8 mouse cellular contexts compared by ENCODE assay signal in genomic region chr19:5567180-5567533, GRCm38 (mm10). TPM values are rescaled to one million over a fixed set of nuclear protein-coding genes. Genes with fewer than 3 reads are reported as not detected.
DNase-seq lines count a peak whose midpoint lies in the region; ATAC-seq and TF ChIP-seq lines count a peak whose summit lies in the region.

No protein-coding gene starts in this region.

- H3K4me1 ChIP-seq in lung, postnatal 0 days (ENCODE audit: insufficient read depth, low read depth, low read length) = peaks cover 4% of the 10 kb centered on the region
- H3K4me1 ChIP-seq in embryonic facial prominence, embryonic 13.5 days = peaks cover 21% of the 10 kb centered on the region
- H3K4me1 ChIP-seq in intestine, postnatal 0 days (replicated peaks; ENCODE audit: control insufficient read depth, insufficient read depth, low read length) = 0 out of 2 replicates have a peak, but pooled peaks cover 9% of the 10 kb centered on the region
- peaks cover 14% of the 10 kb centered on the region for H3K4me1 ChIP-seq in olfactory bulb, adult 2 months (ENCODE audit: control insufficient read depth, insufficient read depth, low read length)

- ATAC-seq in lung, postnatal 0 days = peak; percentile 29
- ATAC-seq in embryonic facial prominence, embryonic 13.5 days (ENCODE audit: insufficient number of reproducible peaks, insufficient read depth, low FRiP score, low TSS enrichment, low read depth) = 0 out of 2 replicates have a peak, but pooled peaks have one; percentile 5
- peak; percentile 15 for ATAC-seq in intestine, postnatal 0 days

- peaks cover 6% of the 10 kb centered on the region; the same call in 1 of the 2 replicates for H3K36me3 ChIP-seq in lung, postnatal 0 days (ENCODE audit: insufficient read depth, low read length)
- H3K36me3 ChIP-seq in embryonic facial prominence, embryonic 13.5 days = 0 out of 2 replicates have a peak, but pooled peaks cover 7% of the 10 kb centered on the region
- peaks cover 27% of the 10 kb centered on the region for H3K36me3 ChIP-seq in intestine, postnatal 0 days (ENCODE audit: control insufficient read depth, insufficient read depth)

- peak overlapping the region; percentile 63 for H3K9ac ChIP-seq in lung, postnatal 0 days (replicated peaks; ENCODE audit: low read depth)
- peak overlapping the region; percentile 77 for H3K9ac ChIP-seq in embryonic facial prominence, embryonic 13.5 days
- H3K9ac ChIP-seq in intestine, postnatal 0 days (ENCODE audit: low read depth, low read length) = peak overlapping the region; percentile 60

- no peak for TF ChIP-seq CTCF in lung, postnatal 0 days (IDR thresholded peaks at IDR 0.05)
- TF ChIP-seq CTCF in intestine, postnatal 0 days (IDR thresholded peaks at IDR 0.05; ENCODE audit: low read depth) = no peak
- TF ChIP-seq CTCF in olfactory bulb, adult 2 months (IDR thresholded peaks at IDR 0.05; ENCODE audit: insufficient read depth, low read depth, low read length) = no peak

- 3% methylated on average over 26 of the region's 26 CpGs for WGBS in lung, postnatal 0 days
- WGBS in embryonic facial prominence, embryonic 13.5 days = under 1% methylated on average over 26 of the region's 26 CpGs
- WGBS in intestine, postnatal 0 days = 2% methylated on average over 26 of the region's 26 CpGs
- WGBS in olfactory bulb, adult 2 months = 1% methylated on average over 26 of the region's 26 CpGs

- H3K9me3 ChIP-seq in lung, postnatal 0 days (ENCODE audit: low read length) = no peaks in the 10 kb centered on the region
- no peaks in the 10 kb centered on the region for H3K9me3 ChIP-seq in embryonic facial prominence, embryonic 13.5 days
- H3K9me3 ChIP-seq in intestine, postnatal 0 days (ENCODE audit: control insufficient read depth) = no peaks in the 10 kb centered on the region

- H3K4me2 ChIP-seq in lung, postnatal 0 days (replicated peaks; ENCODE audit: low read depth, low read length) = peak overlapping the region; percentile 91
- H3K4me2 ChIP-seq in embryonic facial prominence, embryonic 13.5 days = peak overlapping the region; percentile 95
- H3K4me2 ChIP-seq in intestine, postnatal 0 days (replicated peaks; ENCODE audit: low read depth) = peak overlapping the region; percentile 95

- intact Hi-C loops in left cerebral cortex, postnatal 10 days (cut with DNase I) = no loop called here

- no peak for TF ChIP-seq EP300 in lung, postnatal 0 days (IDR thresholded peaks at IDR 0.05)

- no peak for DNase-seq in lung, postnatal 0 days (ENCODE audit: low spot score)
- no peak for DNase-seq in lung, postnatal 14 days
- no peak for DNase-seq in left cerebral cortex, postnatal 10 days (ENCODE audit: extremely low spot score in 1 of 2, low spot score in 2 of 2)
- no peak for DNase-seq in spleen, postnatal 4 days (ENCODE audit: low spot score in 2 of 2)
- DNase-seq in left cerebral cortex, adult 8-10 months (ENCODE audit: low spot score in 2 of 2) = no peak

- no peaks in the 10 kb centered on the region for H3K27me3 ChIP-seq in lung, postnatal 0 days (replicated peaks; ENCODE audit: insufficient read depth, low read length)
- H3K27me3 ChIP-seq in embryonic facial prominence, embryonic 13.5 days = peaks cover 52% of the 10 kb centered on the region
- H3K27me3 ChIP-seq in intestine, postnatal 0 days (replicated peaks; ENCODE audit: control insufficient read depth, insufficient read depth, low read length) = no peaks in the 10 kb centered on the region

- peak overlapping the region; percentile 78 for H3K4me3 ChIP-seq in lung, postnatal 0 days (ENCODE audit: low read depth, low read length)
- peak overlapping the region; percentile 62 for H3K4me3 ChIP-seq in embryonic facial prominence, embryonic 13.5 days
- peak overlapping the region; percentile 74 for H3K4me3 ChIP-seq in intestine, postnatal 0 days (ENCODE audit: low read depth, low read length)
- H3K4me3 ChIP-seq in olfactory bulb, adult 2 months (ENCODE audit: insufficient read depth, low read depth, low read length) = peak overlapping the region; percentile 71

- peak overlapping the region; percentile 94 for H3K27ac ChIP-seq in lung, postnatal 0 days (ENCODE audit: low read length)
- H3K27ac ChIP-seq in embryonic facial prominence, embryonic 13.5 days = peak overlapping the region; percentile 86
- peak overlapping the region; percentile 94 for H3K27ac ChIP-seq in intestine, postnatal 0 days (ENCODE audit: low read depth, low read length)
- no peak overlapping the region; the same call in 1 of the 2 replicates for H3K27ac ChIP-seq in olfactory bulb, adult 2 months (ENCODE audit: insufficient read depth, low read depth, low read length)

- no peak for TF ChIP-seq POLR2A in olfactory bulb, adult 2 months (IDR thresholded peaks at IDR 0.05; ENCODE audit: insufficient read depth, low read depth, low read length)

RNA-seq across cellular contexts. Expression of gene Ap5b1, which starts 0.7 kb away (rescaled TPM):
- polyA plus RNA-seq in lung, postnatal 0 days (2015; fragmentation: Nextera tagmentation; extraction: Ambion mirVana) = 3.9 and 4.3 TPM in 2 replicates
- polyA plus RNA-seq in embryonic facial prominence, embryonic 13.5 days (2015; fragmentation: Nextera tagmentation; extraction: Ambion mirVana) = 3.1 and 3.3 TPM in 2 replicates
- 13.0 and 15.9 TPM in 2 replicates for polyA plus RNA-seq in intestine, postnatal 0 days (2015; fragmentation: Nextera tagmentation; extraction: Ambion mirVana)
- polyA plus RNA-seq in olfactory bulb, adult 2 months (2012; ENCODE audit: insufficient read depth, insufficient read length, low replicate concordance, missing spikeins) = not detected in 2 replicates
- 1 to 10 TPM; 8.3 to 9.2 TPM for total RNA-seq in left cerebral cortex, postnatal 10 days (2021)
- total RNA-seq in left cerebral cortex, adult 8-10 months (2022) = 1 to 10 TPM; 6.9 to 9.1 (median 7.8) TPM

RNA-seq across cellular contexts. Expression of gene Ovol1, which starts 6.7 kb away (rescaled TPM):
- polyA plus RNA-seq in lung, postnatal 0 days (2015; fragmentation: Nextera tagmentation; extraction: Ambion mirVana) = 2.1 and 2.2 TPM in 2 replicates
- 5.8 and 6.4 TPM in 2 replicates for polyA plus RNA-seq in embryonic facial prominence, embryonic 13.5 days (2015; fragmentation: Nextera tagmentation; extraction: Ambion mirVana)
- polyA plus RNA-seq in intestine, postnatal 0 days (2015; fragmentation: Nextera tagmentation; extraction: Ambion mirVana) = 19.2 and 24.1 TPM in 2 replicates
- polyA plus RNA-seq in olfactory bulb, adult 2 months (2012; ENCODE audit: insufficient read depth, insufficient read length, low replicate concordance, missing spikeins) = not detected in 2 replicates
- not detected for total RNA-seq in left cerebral cortex, postnatal 10 days (2021)
- total RNA-seq in left cerebral cortex, adult 8-10 months (2022) = not detected

RNA-seq across cellular contexts. Expression of gene Rnaseh2c, which starts 34.5 kb away (rescaled TPM):
- polyA plus RNA-seq in lung, postnatal 0 days (2015; fragmentation: Nextera tagmentation; extraction: Ambion mirVana) = 59.6 and 68.5 TPM in 2 replicates
- polyA plus RNA-seq in embryonic facial prominence, embryonic 13.5 days (2015; fragmentation: Nextera tagmentation; extraction: Ambion mirVana) = 136 and 162 TPM in 2 replicates
- 73.8 and 81.0 TPM in 2 replicates for polyA plus RNA-seq in intestine, postnatal 0 days (2015; fragmentation: Nextera tagmentation; extraction: Ambion mirVana)
- not detected in 2 replicates for polyA plus RNA-seq in olfactory bulb, adult 2 months (2012; ENCODE audit: insufficient read depth, insufficient read length, low replicate concordance, missing spikeins)
- 10 to 100 TPM; 68.2 to 71.7 TPM for total RNA-seq in left cerebral cortex, postnatal 10 days (2021)
- total RNA-seq in left cerebral cortex, adult 8-10 months (2022) = 10 to 100 TPM; 68.0 to 88.2 (median 72.1) TPM

RNA-seq across cellular contexts. Expression of gene Kat5, which starts 42.9 kb away (rescaled TPM):
- polyA plus RNA-seq in lung, postnatal 0 days (2015; fragmentation: Nextera tagmentation; extraction: Ambion mirVana) = 51.1 and 51.9 TPM in 2 replicates
- polyA plus RNA-seq in embryonic facial prominence, embryonic 13.5 days (2015; fragmentation: Nextera tagmentation; extraction: Ambion mirVana) = 55.8 and 60.0 TPM in 2 replicates
- 37.4 and 38.6 TPM in 2 replicates for polyA plus RNA-seq in intestine, postnatal 0 days (2015; fragmentation: Nextera tagmentation; extraction: Ambion mirVana)
- polyA plus RNA-seq in olfactory bulb, adult 2 months (2012; ENCODE audit: insufficient read depth, insufficient read length, low replicate concordance, missing spikeins) = not detected in 2 replicates
- 10 to 100 TPM; 70.9 to 79.7 TPM for total RNA-seq in left cerebral cortex, postnatal 10 days (2021)
- 100 to 1,000 TPM in 1 of 4 experiments, 10 to 100 TPM in 3; 87.3 to 115 (median 97.0) TPM for total RNA-seq in left cerebral cortex, adult 8-10 months (2022)

RNA-seq across cellular contexts. Expression of gene Snx32, which starts 56.8 kb away (rescaled TPM):
- polyA plus RNA-seq in lung, postnatal 0 days (2015; fragmentation: Nextera tagmentation; extraction: Ambion mirVana) = 3.6 and 3.7 TPM in 2 replicates
- 9.7 and 11.7 TPM in 2 replicates for polyA plus RNA-seq in embryonic facial prominence, embryonic 13.5 days (2015; fragmentation: Nextera tagmentation; extraction: Ambion mirVana)
- 3.8 and 4.5 TPM in 2 replicates for polyA plus RNA-seq in intestine, postnatal 0 days (2015; fragmentation: Nextera tagmentation; extraction: Ambion mirVana)
- polyA plus RNA-seq in olfactory bulb, adult 2 months (2012; ENCODE audit: insufficient read depth, insufficient read length, low replicate concordance, missing spikeins) = not detected in 2 replicates
- 10 to 100 TPM; 76.9 to 77.8 TPM for total RNA-seq in left cerebral cortex, postnatal 10 days (2021)
- 10 to 100 TPM; 82.4 to 93.9 (median 89.3) TPM for total RNA-seq in left cerebral cortex, adult 8-10 months (2022)

Comparison
In these comparisons a context has a peak if more than half of its experiments do, and no peak if none do; other contexts are left out.
1. RNA of gene Rnaseh2c, which starts 34.5 kb away (polyA plus RNA-seq): 136 to 162 TPM in embryonic facial prominence, embryonic 13.5 days, 73.8 to 81.0 TPM in intestine, postnatal 0 days and 59.6 to 68.5 TPM in lung, postnatal 0 days; not detected in olfactory bulb, adult 2 months; every median in the first group is over 10 times any median in the second.
2. Peak in every context shown above with its lines, with median percentiles within 50 percentile points of each other: ATAC-seq, H3K4me2 ChIP-seq, H3K4me3 ChIP-seq and H3K9ac ChIP-seq.